Mouse (Mus musculus) retina, adult 2 months (tissue): ENCODE measurements at regions not wholly inside any gene's neighbourhood (a gene's known extent, or its start where the extent isn't known, plus 50 kb on each side); places are given as distances from the start of the nearest gene placed in this dataset.

Experiments
- DNase-seq: peaks from one replicate; pipeline ENCODE4 v3.0.0-alpha.2; 2012; ENCODE audit warnings: low read depth, low spot score

- no peak for DNase-seq
Observed at GRCm38 (mm10) chr17:84074000-84074782, 113.6 kb downstream of the Zfp36l2 start.

GRCm38 (mm10) chr17:84072426-84073030 is 115.2 kb downstream of the Zfp36l2 start:
- no peak for DNase-seq

- DNase-seq: no peak
Observed at GRCm38 (mm10) chr17:84071855-84072254, 115.9 kb downstream of the Zfp36l2 start.

DNA sequence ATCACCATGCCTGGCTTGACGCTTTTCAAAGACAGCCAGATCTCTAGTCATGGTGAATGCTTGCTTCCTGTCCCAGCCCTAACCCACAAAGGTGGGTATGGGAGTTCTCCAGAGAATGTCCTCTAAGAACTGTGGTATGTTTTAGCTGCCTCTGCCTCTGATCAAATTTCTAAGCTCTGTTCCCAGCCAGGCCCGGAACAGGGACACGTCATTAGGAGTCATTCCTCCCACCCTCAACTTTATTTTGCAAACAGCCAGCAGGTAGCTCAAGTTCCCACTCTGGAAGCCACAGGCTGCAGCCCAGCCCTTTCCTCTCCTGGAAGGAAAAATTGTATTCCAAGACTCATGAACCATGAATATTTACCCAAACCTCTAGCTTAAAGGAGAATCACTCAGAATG is 117.2 kb downstream of the Zfp36l2 start:
- no peak for DNase-seq

GRCm38 (mm10) chr17:84067102-84067501 is 120.6 kb downstream of the Zfp36l2 start:
- DNase-seq: no peak

GRCm38 (mm10) chr17:84063791-84064190 is 124.0 kb downstream of the Zfp36l2 start:
- no peak for DNase-seq

DNA sequence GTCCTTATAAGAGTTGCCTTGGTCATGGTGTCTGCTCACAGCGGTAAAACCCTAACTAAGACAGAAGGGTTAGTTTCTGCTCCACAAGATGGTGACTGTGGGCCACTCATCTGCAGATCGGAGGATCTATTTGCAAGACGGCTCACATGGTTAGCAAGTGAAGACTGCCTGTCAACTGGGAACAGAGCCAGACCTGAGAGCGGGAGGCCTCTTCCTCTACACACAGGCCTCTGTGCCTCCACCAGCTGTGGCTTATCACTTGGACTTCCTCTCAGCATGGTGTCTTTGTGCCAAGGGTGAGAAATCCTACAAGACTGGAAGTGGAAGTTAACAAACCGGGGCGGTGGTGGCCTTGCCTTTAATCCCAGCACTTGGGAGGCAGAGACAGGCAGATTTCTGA is 126.1 kb downstream of the Zfp36l2 start:
- no peak for DNase-seq

DNA sequence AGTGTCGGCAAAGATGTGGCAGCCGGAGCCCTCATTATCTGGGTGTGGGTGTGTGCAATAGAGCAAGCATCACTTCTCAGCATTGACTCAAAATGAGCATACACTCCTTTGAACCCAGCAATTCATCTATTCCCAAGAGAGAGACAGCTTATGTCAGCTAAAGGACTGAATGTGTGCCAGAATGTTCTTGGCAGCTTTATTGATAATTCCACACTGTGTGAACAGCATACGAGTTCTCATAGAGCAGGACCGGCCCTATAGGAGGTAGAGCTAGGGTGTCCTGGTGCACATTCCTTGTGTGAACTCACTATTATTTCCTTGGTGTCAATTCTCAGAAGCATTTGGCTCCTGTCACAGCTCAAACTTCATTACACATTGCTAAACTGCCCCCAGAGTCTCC is 131.3 kb downstream of the Zfp36l2 start:
- DNase-seq: no peak

GRCm38 (mm10) chr17:84052437-84052836 is 135.3 kb downstream of the Zfp36l2 start:
- DNase-seq: no peak

DNA sequence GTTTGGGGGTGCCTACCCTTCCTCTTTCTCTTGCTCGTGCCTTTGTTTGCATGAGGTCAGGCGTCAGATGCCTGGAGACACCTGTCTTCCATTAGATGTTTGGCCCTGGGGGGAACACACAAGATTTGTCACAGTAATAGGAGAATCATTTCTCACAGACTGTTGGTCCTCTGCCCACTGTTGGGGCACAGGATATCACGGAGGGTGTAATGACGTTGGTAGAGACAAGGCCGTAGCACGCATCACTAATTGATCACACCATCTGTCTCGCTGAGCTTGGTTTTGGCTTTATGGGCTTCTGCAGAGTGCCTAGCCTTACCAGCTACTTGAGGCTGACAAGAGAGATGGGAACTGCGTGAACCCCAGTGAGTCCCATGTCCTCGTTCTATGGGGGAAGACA is 136.5 kb downstream of the Zfp36l2 start:
- no peak for DNase-seq

DNA sequence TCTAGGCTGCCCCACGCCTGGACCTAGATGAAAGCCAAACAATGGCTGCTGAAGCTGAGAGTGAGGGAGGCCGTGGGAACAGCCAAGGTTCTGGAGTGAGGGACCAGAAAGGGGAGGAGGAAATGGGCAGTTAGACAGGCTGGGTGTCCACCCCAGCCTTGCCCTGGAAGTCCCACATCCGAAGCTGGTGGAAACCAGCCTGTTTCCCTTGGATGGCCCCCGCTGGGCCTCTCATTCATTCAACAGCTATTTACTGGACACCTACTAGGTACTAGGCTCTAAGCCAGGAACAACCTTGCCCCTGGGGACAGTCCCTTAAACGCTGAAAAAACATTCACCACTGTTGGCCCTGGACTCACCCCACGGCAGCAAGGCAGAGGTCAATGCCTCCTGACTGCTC is 139.2 kb downstream of the Zfp36l2 start:
- DNase-seq: no peak

GRCm38 (mm10) chr17:84047520-84047919 is 140.2 kb downstream of the Zfp36l2 start:
- no peak for DNase-seq

GRCm38 (mm10) chr17:84045812-84046211 is 141.9 kb downstream of the Zfp36l2 start:
- DNase-seq: no peak

DNA sequence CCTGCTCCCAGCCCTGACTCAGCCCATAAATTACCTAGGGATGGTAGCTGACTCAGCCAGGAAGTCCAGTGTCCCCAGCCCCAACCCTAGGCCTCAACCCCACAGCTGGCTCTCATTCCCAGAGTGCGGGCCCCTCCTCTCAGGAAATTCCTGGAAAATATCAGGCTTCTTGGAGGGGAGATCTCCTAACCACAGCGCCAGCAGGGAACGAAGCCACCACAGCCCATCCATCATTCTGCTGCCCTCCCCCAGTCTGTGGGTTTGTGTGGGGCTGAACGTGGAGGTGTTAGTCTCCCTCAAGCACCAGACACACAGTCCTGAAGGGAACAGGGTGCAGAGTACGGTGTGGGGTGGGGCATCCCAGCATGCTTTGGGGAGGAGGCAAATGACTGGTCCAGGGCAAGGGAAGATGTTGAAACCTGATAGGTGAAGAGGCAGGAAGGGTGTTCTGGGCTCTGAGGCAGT is 143.2 kb downstream of the Zfp36l2 start:
- no peak for DNase-seq

- DNase-seq: no peak
Observed at GRCm38 (mm10) chr17:84043102-84043501, 144.6 kb downstream of the Zfp36l2 start.

GRCm38 (mm10) chr17:84039444-84039843 is 148.3 kb downstream of the Zfp36l2 start:
- no peak for DNase-seq

DNA sequence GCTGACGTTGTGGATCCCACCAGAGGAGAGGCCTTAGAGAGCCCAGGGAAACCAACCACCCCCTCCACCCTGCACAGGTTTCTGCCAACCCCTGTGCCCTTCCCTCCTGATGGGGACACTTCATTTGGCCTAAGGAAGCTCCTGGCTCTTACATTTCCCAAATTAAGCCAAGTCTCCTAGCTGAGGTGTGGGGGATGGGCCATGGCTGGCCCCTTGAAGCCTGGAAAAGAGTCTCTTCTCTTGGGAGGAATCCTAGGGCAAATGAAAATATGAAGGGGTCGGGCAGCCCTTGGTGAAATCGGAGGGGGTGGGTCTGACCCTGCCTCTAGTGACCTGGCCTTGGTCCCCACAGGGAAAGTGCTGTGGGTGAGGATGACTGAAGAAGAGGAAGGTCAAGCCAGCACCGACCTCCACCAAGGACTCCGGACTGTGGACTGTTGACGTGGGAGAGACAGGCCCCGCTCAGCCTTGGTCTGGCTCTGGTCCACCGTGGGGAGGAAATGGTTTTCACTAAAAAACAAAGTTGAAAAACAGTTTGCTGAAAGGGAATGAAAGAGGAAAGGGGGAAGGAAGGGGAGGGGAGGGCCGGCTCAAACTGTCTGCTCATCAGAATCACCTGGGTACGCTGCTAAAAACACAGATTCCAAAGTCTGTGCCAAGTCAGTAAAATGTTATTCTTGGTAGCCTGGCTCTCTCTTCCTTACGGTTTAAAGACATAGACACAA is 150.0 kb downstream of the Zfp36l2 start:
- DNase-seq: no peak

DNA sequence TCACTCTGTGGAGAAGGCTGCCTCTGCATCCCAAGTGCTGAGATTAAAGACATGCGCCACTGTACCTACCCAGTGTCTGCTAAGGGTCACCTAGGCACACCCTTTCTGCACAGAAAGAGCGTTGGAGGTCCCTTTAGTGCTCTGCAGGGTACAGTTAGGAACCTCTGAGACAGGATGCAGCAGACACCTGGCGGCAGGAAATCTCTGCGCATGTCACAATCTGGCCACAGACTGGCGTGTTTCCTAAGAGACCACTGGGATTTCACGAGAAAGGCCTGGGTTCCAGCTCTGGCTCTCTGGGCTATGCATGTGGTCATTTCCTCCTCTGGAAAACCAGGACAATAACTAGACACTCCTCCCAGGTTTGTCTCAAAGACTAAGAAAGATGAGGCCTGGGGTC is 151.7 kb downstream of the Zfp36l2 start:
- no peak for DNase-seq

DNA sequence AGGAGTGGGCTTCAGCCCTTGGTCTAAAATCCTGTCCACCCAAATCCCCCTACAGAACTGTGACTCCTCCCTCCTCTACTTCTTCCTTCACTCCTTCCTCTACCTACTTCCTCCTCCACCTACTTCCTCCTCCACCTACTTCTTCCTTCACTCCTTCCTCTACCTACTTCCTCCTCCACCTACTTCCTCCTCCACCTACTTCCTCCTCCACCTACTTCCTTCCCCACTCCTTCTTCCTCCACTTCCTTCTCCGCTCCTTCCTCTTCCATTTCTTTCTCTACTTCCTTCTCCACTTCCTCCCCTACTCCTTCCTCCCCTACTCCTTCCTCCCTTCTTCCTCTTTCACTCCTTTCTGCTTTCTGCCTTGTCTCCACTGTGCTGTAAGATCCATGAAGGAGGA is 152.9 kb downstream of the Zfp36l2 start:
- DNase-seq: no peak

DNA sequence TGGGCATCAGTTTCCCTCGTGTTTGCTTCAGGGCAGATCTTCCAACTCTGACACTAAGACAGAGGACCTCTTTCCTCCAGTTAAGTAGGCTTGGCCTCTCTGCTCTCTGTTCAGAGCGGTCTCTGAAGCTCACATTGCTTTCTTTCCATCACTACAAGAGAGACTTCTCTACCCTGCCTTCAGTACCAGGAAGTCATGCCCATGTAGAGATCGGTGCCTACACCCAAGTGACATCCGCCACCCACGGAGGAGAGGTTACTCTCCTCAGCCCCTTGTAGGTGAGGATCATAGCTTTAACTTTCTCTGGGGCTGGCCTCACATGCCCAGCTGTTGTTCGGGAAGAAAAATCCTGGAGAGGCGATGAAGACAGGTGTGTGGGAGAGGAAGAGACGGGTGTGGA is 155.3 kb downstream of the Zfp36l2 start:
- no peak for DNase-seq

- no peak for DNase-seq
Observed at GRCm38 (mm10) chr17:84031833-84032232, 155.9 kb downstream of the Zfp36l2 start.

DNA sequence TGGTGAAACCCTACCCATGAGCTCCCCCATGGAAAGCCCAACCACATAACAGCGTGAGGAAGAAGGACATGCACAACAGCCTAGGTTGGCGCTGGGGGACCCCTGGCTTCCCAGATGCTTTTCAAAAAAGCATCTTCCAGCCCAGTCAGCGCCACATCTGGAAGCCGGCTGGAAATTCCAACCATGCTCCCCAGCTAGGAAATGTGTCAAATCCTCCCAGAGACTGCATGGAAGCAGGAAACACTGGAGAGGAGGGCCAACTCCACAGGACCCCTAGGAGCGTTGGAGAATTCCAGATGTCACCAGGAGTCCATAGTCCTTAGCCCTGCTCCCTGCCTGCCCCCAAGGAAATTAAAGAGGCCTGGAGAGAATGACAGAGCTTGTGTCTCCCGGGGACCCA is 156.4 kb downstream of the Zfp36l2 start:
- DNase-seq: no peak

- no peak for DNase-seq
Observed at GRCm38 (mm10) chr17:84030699-84031098, 157.0 kb downstream of the Zfp36l2 start.
